Mouse (Mus musculus) embryonic fibroblast, embryonic 13.5 days (primary cell): ENCODE measurements around the gene Entpd3.
A peak's percentile ranks its signal among the peaks of the same experiment; 100 is the strongest.

Source experiments
- CTCF ChIP-seq: IDR thresholded peaks from 2 replicates; pipeline ENCODE4 v1.5.1; 2011; ENCODE audit warnings: mild to moderate bottlenecking, control low read depth, low read length, moderate library complexity, borderline replicate concordance; ENCODE audit not compliant: insufficient read depth
- POLR2A ChIP-seq: IDR thresholded peaks from 2 replicates; pipeline ENCODE4 v1.6.1; 2011; ENCODE audit warnings: low read depth, mild to moderate bottlenecking, control low read depth, low read length, moderate library complexity

- peak; percentile 49; the same call in 1 of the 2 replicates for TF ChIP-seq CTCF
- no peak for TF ChIP-seq POLR2A
Observed at GRCm38 (mm10) chr9:120591490-120591889, 51.9 kb downstream of the Entpd3 start.
